Mouse (Mus musculus): ENCODE measurements around the gene Trafd1. TPM values are rescaled to one million over a fixed set of nuclear protein-coding genes. Genes with fewer than 3 reads are reported as not detected.

The Trafd1 gene
- 124 TPM in 2 replicates for polyA plus RNA-seq (2016; fragmentation: Nextera tagmentation; extraction: Ambion mirVana)

GRCm38 (mm10) chr5:121385461-121386119 is at the start of gene Trafd1:
Gene Trafd1 (minus strand): TSS chr5:121385632.
- H3K27ac ChIP-seq (replicated peaks): peak within 1 kb of the TSS; percentile 84
- ATAC-seq (ENCODE audit: low FRiP score, low read depth): peak; percentile 98
- H3K4me2 ChIP-seq (replicated peaks): peak within 1 kb of the TSS; percentile 71
- H3K9me3 ChIP-seq: peaks cover 7% of the 10 kb centered on the region; the same call in 1 of the 2 replicates
- H3K4me3 ChIP-seq: peak within 1 kb of the TSS; percentile 85
- peak within 1 kb of the TSS; percentile 88 for H3K9ac ChIP-seq (replicated peaks)
- under 1% methylated on average over 29 of the region's 45 CpGs for WGBS
- peaks cover 26% of the 10 kb centered on the region for H3K4me1 ChIP-seq
- H3K36me3 ChIP-seq: peaks cover 20% of the 10 kb centered on the region
- peaks cover 17% of the 10 kb centered on the region for H3K27me3 ChIP-seq

- Histone ChIP-seq H3K4me1 (no peaks in the 10 kb centered on the region), H3K4me2 (replicated peaks) (no peak overlapping the region), H3K27ac (replicated peaks) (no peak overlapping the region), H3K9ac (replicated peaks) (no peak overlapping the region), H3K4me3 (no peak overlapping the region), H3K36me3 (peaks cover 98% of the 10 kb centered on the region), H3K9me3 (no peaks in the 10 kb centered on the region), H3K27me3 (no peaks in the 10 kb centered on the region)
- 88% methylated on average over 3 of the region's 3 CpGs for WGBS
- no peak for ATAC-seq (ENCODE audit: low FRiP score, low read depth)
These were observed 43.5 kb upstream of the Trafd1 start for GRCm38 (mm10) chr5:121428954-121429353.

DNA sequence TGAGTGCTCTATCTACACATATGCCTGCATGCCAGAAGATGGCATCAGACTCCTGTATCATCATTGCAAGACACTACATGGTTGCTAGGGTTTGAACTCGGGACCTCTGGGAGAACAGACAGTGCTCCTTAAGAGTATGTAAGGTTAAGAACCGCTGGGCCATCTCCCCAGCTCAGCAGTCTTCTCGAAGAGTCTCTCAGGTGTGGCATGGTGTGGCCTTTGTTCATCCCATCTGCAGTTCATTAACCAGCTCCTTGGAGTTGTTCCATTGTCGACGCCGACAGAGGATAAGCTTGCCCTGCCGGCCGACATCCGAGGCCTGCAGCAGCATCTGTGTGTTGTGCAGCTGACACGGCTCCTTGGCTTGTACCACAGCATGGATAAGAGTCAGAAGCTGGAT is 37.9 kb upstream of the Trafd1 start:
- no peaks in the 10 kb centered on the region for H3K4me1 ChIP-seq
- ATAC-seq (ENCODE audit: low FRiP score, low read depth): no peak
- no peaks in the 10 kb centered on the region for H3K27me3 ChIP-seq
- no peak overlapping the region for H3K4me2 ChIP-seq (replicated peaks)
- no peak overlapping the region for H3K27ac ChIP-seq (replicated peaks)
- no peaks in the 10 kb centered on the region for H3K9me3 ChIP-seq
- H3K4me3 ChIP-seq: no peak overlapping the region
- peaks cover 97% of the 10 kb centered on the region for H3K36me3 ChIP-seq
- H3K9ac ChIP-seq (replicated peaks): no peak overlapping the region
- 94% methylated on average over 10 of the region's 10 CpGs for WGBS

DNA sequence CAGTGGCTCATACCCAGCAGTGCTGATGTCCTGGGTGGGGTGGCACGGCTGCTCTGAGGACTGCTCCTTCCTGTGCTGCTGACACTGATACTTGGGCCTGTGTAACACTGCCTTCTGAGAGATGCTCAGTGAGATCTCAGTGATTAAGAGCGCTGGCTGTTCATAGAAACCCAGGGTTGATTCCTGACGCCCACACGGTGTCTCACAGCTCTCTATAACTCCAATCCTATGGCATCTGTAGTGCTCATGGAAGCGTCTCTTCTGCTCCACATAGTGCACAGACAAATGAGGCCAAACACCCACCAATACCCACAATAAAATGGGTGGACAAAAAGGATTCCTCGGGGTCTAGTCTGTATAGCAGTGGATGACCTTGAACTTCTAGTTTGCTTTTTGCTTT is 37.4 kb upstream of the Trafd1 start:
- H3K4me2 ChIP-seq (replicated peaks): no peak overlapping the region
- H3K4me3 ChIP-seq: no peak overlapping the region
- H3K4me1 ChIP-seq: no peaks in the 10 kb centered on the region
- no peak overlapping the region for H3K9ac ChIP-seq (replicated peaks)
- 93% methylated on average over 6 of the region's 6 CpGs for WGBS
- peaks cover 97% of the 10 kb centered on the region for H3K36me3 ChIP-seq
- H3K27ac ChIP-seq (replicated peaks): no peak overlapping the region
- ATAC-seq (ENCODE audit: low FRiP score, low read depth): no peak
- no peaks in the 10 kb centered on the region for H3K9me3 ChIP-seq
- H3K27me3 ChIP-seq: no peaks in the 10 kb centered on the region

GRCm38 (mm10) chr5:121420721-121421120 is 35.3 kb upstream of the Trafd1 start:
- 95% methylated on average over 9 of the region's 9 CpGs for WGBS
- no peak overlapping the region for H3K4me3 ChIP-seq
- H3K4me1 ChIP-seq: no peaks in the 10 kb centered on the region
- H3K36me3 ChIP-seq: peaks cover 97% of the 10 kb centered on the region
- H3K27ac ChIP-seq (replicated peaks): no peak overlapping the region
- H3K4me2 ChIP-seq (replicated peaks): no peak overlapping the region
- H3K27me3 ChIP-seq: no peaks in the 10 kb centered on the region
- H3K9ac ChIP-seq (replicated peaks): no peak overlapping the region
- ATAC-seq (ENCODE audit: low FRiP score, low read depth): no peak
- no peaks in the 10 kb centered on the region for H3K9me3 ChIP-seq

- H3K27ac ChIP-seq (replicated peaks): no peak overlapping the region
- peaks cover 85% of the 10 kb centered on the region for H3K36me3 ChIP-seq
- no peaks in the 10 kb centered on the region for H3K4me1 ChIP-seq
- H3K4me3 ChIP-seq: no peak overlapping the region
- no peaks in the 10 kb centered on the region for H3K9me3 ChIP-seq
- H3K9ac ChIP-seq (replicated peaks): no peak overlapping the region
- no peak for ATAC-seq (ENCODE audit: low FRiP score, low read depth)
- H3K27me3 ChIP-seq: no peaks in the 10 kb centered on the region
- H3K4me2 ChIP-seq (replicated peaks): no peak overlapping the region
- WGBS: 97% methylated on average over 4 of the region's 4 CpGs
These were observed 25.5 kb upstream of the Trafd1 start for GRCm38 (mm10) chr5:121410975-121411374.

GRCm38 (mm10) chr5:121407856-121408255 is 22.4 kb upstream of the Trafd1 start:
- H3K27me3 ChIP-seq: no peaks in the 10 kb centered on the region
- H3K4me2 ChIP-seq (replicated peaks): no peak overlapping the region
- H3K4me3 ChIP-seq: no peak overlapping the region
- ATAC-seq (ENCODE audit: low FRiP score, low read depth): no peak
- no peaks in the 10 kb centered on the region for H3K9me3 ChIP-seq
- peaks cover 67% of the 10 kb centered on the region for H3K36me3 ChIP-seq
- no peak overlapping the region for H3K9ac ChIP-seq (replicated peaks)
- H3K27ac ChIP-seq (replicated peaks): no peak overlapping the region
- no peaks in the 10 kb centered on the region for H3K4me1 ChIP-seq
- WGBS: 90% methylated on average over 8 of the region's 8 CpGs

DNA sequence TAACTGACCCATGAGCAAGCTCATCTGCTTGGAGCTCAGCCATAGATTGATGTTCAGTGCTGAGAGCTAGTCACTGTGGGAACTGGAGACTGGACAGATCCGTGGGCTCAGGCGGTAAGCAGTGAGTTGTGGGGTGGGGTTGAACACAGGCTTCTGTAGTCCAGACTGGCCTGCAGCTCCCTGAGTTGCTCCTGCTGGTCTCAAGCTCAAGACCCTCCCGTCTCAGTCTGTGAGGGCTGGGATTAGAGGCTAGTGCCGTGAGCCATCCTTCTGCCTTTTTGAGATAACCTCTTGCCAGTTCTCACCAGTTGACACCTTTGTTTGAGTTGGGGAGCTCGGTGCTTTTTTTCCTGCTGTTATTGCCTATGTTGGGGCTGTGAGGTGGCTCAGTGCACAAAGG is 15.4 kb upstream of the Trafd1 start:
- Histone ChIP-seq H3K4me2 (replicated peaks) (no peak overlapping the region), H3K27ac (replicated peaks) (no peak overlapping the region), H3K27me3 (no peaks in the 10 kb centered on the region), H3K36me3 (peaks cover 13% of the 10 kb centered on the region; the same call in 1 of the 2 replicates), H3K4me1 (peaks cover 25% of the 10 kb centered on the region), H3K4me3 (no peak overlapping the region), H3K9me3 (no peaks in the 10 kb centered on the region), H3K9ac (replicated peaks) (no peak overlapping the region)
- no peak for ATAC-seq (ENCODE audit: low FRiP score, low read depth)
- 92% methylated on average over 5 of the region's 5 CpGs for WGBS

- Histone ChIP-seq H3K4me2 (replicated peaks) (no peak overlapping the region), H3K27me3 (no peaks in the 10 kb centered on the region), H3K4me3 (no peak overlapping the region), H3K9ac (replicated peaks) (no peak overlapping the region), H3K36me3 (peaks cover 9% of the 10 kb centered on the region; the same call in 1 of the 2 replicates), H3K4me1 (peaks cover 25% of the 10 kb centered on the region), H3K27ac (replicated peaks) (no peak overlapping the region), H3K9me3 (no peaks in the 10 kb centered on the region)
- no peak for ATAC-seq (ENCODE audit: low FRiP score, low read depth)
- 80% methylated on average over 5 of the region's 5 CpGs for WGBS
These were observed 14.6 kb upstream of the Trafd1 start for GRCm38 (mm10) chr5:121400064-121400463.

DNA sequence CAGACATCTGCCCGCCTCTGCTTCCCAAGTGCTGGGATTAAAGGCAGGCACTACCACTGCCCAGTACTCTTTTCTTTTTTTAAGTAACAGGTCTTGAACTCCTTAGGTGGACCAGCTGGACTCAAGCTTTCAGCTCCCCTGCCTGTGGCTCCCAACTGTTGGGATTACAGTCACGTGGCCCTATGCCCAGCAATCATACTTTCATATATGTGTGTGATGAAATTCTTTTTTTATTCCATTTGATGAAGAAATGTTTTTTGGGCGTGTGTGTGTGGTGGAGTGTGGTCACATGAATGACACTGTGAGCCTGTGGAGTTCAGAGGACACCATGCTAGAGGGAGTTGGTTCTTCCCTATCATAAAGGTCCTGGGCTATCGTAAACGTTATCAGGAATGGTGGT is 14.1 kb upstream of the Trafd1 start:
- no peaks in the 10 kb centered on the region for H3K9me3 ChIP-seq
- peak overlapping the region; percentile 95; the same call in 1 of the 2 replicates for H3K4me2 ChIP-seq (replicated peaks)
- 94% methylated on average over 4 of the region's 5 CpGs for WGBS
- H3K4me3 ChIP-seq: no peak overlapping the region
- H3K27ac ChIP-seq (replicated peaks): no peak overlapping the region
- no peak overlapping the region; the same call in 1 of the 2 replicates for H3K9ac ChIP-seq (replicated peaks)
- H3K4me1 ChIP-seq: peaks cover 25% of the 10 kb centered on the region
- no peak for ATAC-seq (ENCODE audit: low FRiP score, low read depth)
- no peaks in the 10 kb centered on the region for H3K27me3 ChIP-seq
- peaks cover 9% of the 10 kb centered on the region; the same call in 1 of the 2 replicates for H3K36me3 ChIP-seq

GRCm38 (mm10) chr5:121398965-121399462 is 13.6 kb upstream of the Trafd1 start:
- Histone ChIP-seq H3K4me1 (peaks cover 25% of the 10 kb centered on the region), H3K27me3 (no peaks in the 10 kb centered on the region), H3K9me3 (no peaks in the 10 kb centered on the region), H3K4me2 (replicated peaks) (peak overlapping the region; percentile 95), H3K27ac (replicated peaks) (no peak overlapping the region), H3K9ac (replicated peaks) (peak overlapping the region; percentile 79), H3K36me3 (peaks cover 8% of the 10 kb centered on the region; the same call in 1 of the 2 replicates), H3K4me3 (peak overlapping the region; percentile 95)
- ATAC-seq (ENCODE audit: low FRiP score, low read depth): no peak
- 62% methylated on average over 9 of the region's 9 CpGs for WGBS

DNA sequence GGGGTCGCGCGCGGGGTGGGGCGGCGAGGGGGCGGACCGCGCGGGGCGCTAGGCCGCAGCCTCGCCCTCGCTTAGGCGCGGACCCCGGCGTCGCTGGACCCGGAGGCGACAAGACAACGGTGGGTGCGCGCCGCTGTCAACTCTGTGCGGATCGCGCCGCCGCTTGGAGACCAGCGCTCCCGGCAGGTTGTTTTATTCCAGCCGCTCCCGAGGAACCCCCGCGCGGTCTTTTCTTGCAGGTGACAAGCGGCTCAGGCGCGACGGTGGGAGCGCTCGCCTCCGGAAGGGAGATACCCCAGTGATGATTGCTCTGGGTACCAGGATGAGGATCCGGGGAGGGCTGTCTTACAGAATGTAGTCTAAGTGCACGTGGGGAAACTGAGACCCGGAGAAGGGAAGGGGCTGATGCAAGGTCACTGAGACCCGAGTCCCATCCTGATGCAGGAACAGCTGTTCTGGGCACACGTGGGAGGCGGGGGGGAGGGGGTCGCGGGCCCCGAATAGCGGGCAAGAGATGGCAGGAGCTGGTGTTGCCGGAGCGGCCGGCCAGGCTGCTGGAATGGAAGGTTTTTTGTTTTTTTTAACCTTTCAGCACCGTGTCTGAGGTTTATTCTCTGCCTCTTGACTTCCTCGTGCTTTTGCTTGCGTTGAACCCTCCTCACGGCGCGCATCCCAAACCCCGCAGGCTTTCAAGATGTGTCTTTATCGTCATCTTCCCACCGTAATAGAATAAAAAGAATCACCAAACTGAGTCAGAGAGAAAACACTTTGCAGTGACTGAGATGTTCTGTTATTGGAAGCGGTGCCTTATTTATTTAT is 12.9 kb upstream of the Trafd1 start:
- WGBS: 1% methylated on average over 66 of the region's 67 CpGs

More for the DNA sequence above, 12.9 kb upstream of the Trafd1 start:
- Histone ChIP-seq H3K9me3 (no peaks in the 10 kb centered on the region), H3K27ac (replicated peaks) (peak overlapping the region; percentile 65; the same call in 1 of the 2 replicates), H3K36me3 (peaks cover 4% of the 10 kb centered on the region; the same call in 1 of the 2 replicates), H3K4me1 (peaks cover 25% of the 10 kb centered on the region), H3K4me2 (replicated peaks) (peak overlapping the region; percentile 95), H3K27me3 (no peaks in the 10 kb centered on the region), H3K9ac (replicated peaks) (peak overlapping the region; percentile 79), H3K4me3 (peak overlapping the region; percentile 95)
- peak; percentile 57 for ATAC-seq (ENCODE audit: low FRiP score, low read depth)

All from midbrain, embryonic 12.5 days (tissue).